Mouse (Mus musculus) heart, embryonic 12.5 days (tissue): ENCODE results near the gene Hdhd5. TPM values are rescaled to one million over a fixed set of nuclear protein-coding genes. Genes with fewer than 3 reads are reported as not detected.
A peak's percentile ranks its signal among the peaks of the same experiment; 100 is the strongest.

Source experiments
- ATAC-seq: fragments of 200-750 bp; cut with Nextera tagmentation; 2 replicates; pipeline ENCODE4 v1.8.0; 2017; ENCODE audit warnings: moderate TSS enrichment, moderate library complexity; ENCODE audit not compliant: insufficient number of reproducible peaks, low FRiP score
- H3K27ac ChIP-seq: fragments of 300-500 bp; sonication (generic); 2 replicates; pipeline ENCODE4 v1.5.1; 2016; ENCODE audit warnings: mild to moderate bottlenecking, moderate library complexity; ENCODE audit not compliant: poor library complexity, severe bottlenecking
- H3K27me3 ChIP-seq: fragments of 300-500 bp; sonication (generic); replicated peaks from 2 replicates; pipeline ENCODE4 v1.6.1; 2016; ENCODE audit warnings: mild to moderate bottlenecking, moderate library complexity
- H3K36me3 ChIP-seq: fragments of 300-500 bp; sonication (generic); 2 replicates; pipeline ENCODE4 v1.6.1; 2016; ENCODE audit warnings: mild to moderate bottlenecking, moderate library complexity
- H3K4me1 ChIP-seq: fragments of 300-500 bp; sonication (generic); replicated peaks from 2 replicates; pipeline ENCODE4 v1.6.1; 2016; ENCODE audit warnings: mild to moderate bottlenecking
- H3K4me2 ChIP-seq: fragments of 300-500 bp; sonication (generic); 2 replicates; pipeline ENCODE4 v1.6.1; 2016; ENCODE audit warnings: mild to moderate bottlenecking, moderate library complexity
- H3K4me3 ChIP-seq: fragments of 300-500 bp; sonication (generic); 2 replicates; pipeline ENCODE4 v1.5.1; 2016; ENCODE audit warnings: mild to moderate bottlenecking
- H3K9ac ChIP-seq: fragments of 300-500 bp; sonication (generic); 2 replicates; pipeline ENCODE4 v1.6.1; 2016; ENCODE audit warnings: mild to moderate bottlenecking, moderate library complexity
- H3K9me3 ChIP-seq: fragments of 300-500 bp; sonication (generic); replicated peaks from 2 replicates; pipeline ENCODE4 v1.6.1; 2016; ENCODE audit warnings: mild to moderate bottlenecking, moderate library complexity
- WGBS: fragments of 180-500 bp; shearing (Covaris S2); methylation state at CpG from one replicate; pipeline ENCODE4 v1.1.7; 2016; 5-methylcytosine and 5-hydroxymethylcytosine counted together
- polyA plus RNA-seq: library from polyadenylated mRNA; unstranded; fragments of >200 nt; fragmentation: Nextera tagmentation; extraction: Ambion mirVana; gene quantifications from 2 replicates; pipeline ENCODE4 v1.2.1, GENCODE M21; 2016

Gene Hdhd5
- polyA plus RNA-seq, 1 experiment from 2014 or later: 16.0 TPM

GRCm38 (mm10) chr6:120555983-120556567 is 25.0 kb upstream of the Hdhd5 start:
- no peaks in the 10 kb centered on the region for H3K4me1 ChIP-seq
- H3K27ac ChIP-seq: no peak overlapping the region
- H3K36me3 ChIP-seq: no peaks in the 10 kb centered on the region
- 62% methylated on average over 6 of the region's 6 CpGs for WGBS
- ATAC-seq: no peak
- H3K27me3 ChIP-seq: no peaks in the 10 kb centered on the region; the same call in 1 of the 2 replicates
- no peak overlapping the region for H3K9ac ChIP-seq
- H3K4me2 ChIP-seq: no peak overlapping the region
- no peak overlapping the region for H3K4me3 ChIP-seq
- H3K9me3 ChIP-seq: no peaks in the 10 kb centered on the region

DNA sequence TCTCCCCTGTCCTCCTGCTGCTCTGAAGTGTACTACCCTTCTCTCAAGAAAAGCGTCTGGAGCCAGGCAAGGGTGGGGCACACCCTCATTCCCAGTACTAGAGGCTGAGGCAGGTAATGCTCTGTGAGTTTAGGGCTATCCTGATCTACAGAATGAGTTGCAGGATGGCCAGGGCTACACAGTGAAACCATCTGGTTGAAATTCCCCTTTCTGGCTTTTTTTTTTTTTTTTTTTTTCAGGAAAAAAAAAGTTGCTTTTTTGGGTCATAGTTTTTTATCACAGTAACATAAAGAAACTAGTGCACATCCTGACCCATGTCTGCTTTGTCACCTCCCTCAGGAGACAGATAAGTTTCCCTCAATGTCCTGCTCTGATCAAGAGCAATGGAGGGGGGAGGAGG is 24.0 kb upstream of the Hdhd5 start:
- Histone ChIP-seq H3K27me3 (no peaks in the 10 kb centered on the region; the same call in 1 of the 2 replicates), H3K27ac (no peak overlapping the region), H3K4me1 (peaks cover 9% of the 10 kb centered on the region), H3K9ac (no peak overlapping the region), H3K4me2 (no peak overlapping the region), H3K36me3 (no peaks in the 10 kb centered on the region), H3K4me3 (no peak overlapping the region), H3K9me3 (no peaks in the 10 kb centered on the region)
- no peak for ATAC-seq
- 54% methylated on average over 1 of the region's 1 CpGs for WGBS

GRCm38 (mm10) chr6:120550173-120550572 is 19.1 kb upstream of the Hdhd5 start:
- no peak overlapping the region for H3K9ac ChIP-seq
- no peak overlapping the region for H3K4me3 ChIP-seq
- no peak overlapping the region for H3K4me2 ChIP-seq
- H3K4me1 ChIP-seq: peaks cover 13% of the 10 kb centered on the region
- ATAC-seq: peak; percentile 59; the same call in 1 of the 2 replicates
- H3K27ac ChIP-seq: 0 out of 2 replicates have a peak overlapping the region, but pooled peaks have one; percentile 14
- 12% methylated on average over 2 of the region's 2 CpGs for WGBS
- H3K27me3 ChIP-seq: no peaks in the 10 kb centered on the region
- H3K36me3 ChIP-seq: no peaks in the 10 kb centered on the region
- H3K9me3 ChIP-seq: no peaks in the 10 kb centered on the region

DNA sequence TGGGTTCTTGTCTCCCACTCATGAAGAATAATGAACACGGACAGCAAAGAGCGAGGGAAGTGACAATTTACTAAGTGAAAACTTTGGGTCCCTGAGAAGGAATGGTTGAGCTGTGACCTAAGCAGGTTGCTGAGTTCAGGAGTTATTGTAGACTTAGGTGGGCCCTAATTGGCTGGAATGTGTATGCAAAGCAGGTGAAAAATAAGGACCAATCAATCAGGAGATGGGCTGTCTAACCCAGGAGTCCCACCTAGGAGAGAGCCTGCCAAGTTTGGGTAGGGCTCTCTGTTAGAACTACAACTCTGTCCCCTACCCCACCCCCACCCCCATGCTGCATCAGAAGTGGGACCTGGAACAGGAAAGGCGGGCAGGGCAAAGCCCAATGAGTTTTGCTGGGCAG is 17.5 kb upstream of the Hdhd5 start:
- H3K27ac ChIP-seq: no peak overlapping the region
- no peak overlapping the region for H3K4me2 ChIP-seq
- no peak overlapping the region for H3K4me3 ChIP-seq
- WGBS: 89% methylated on average over 3 of the region's 3 CpGs
- H3K4me1 ChIP-seq: peaks cover 13% of the 10 kb centered on the region
- H3K27me3 ChIP-seq: no peaks in the 10 kb centered on the region
- no peak for ATAC-seq
- H3K36me3 ChIP-seq: no peaks in the 10 kb centered on the region
- H3K9ac ChIP-seq: no peak overlapping the region
- no peaks in the 10 kb centered on the region for H3K9me3 ChIP-seq

- H3K4me1 ChIP-seq: peaks cover 13% of the 10 kb centered on the region
- peaks cover 3% of the 10 kb centered on the region; the same call in 1 of the 2 replicates for H3K9me3 ChIP-seq
- no peaks in the 10 kb centered on the region for H3K36me3 ChIP-seq
- no peak for ATAC-seq
- H3K9ac ChIP-seq: no peak overlapping the region
- no peak overlapping the region for H3K4me3 ChIP-seq
- WGBS: 76% methylated on average over 4 of the region's 4 CpGs
- no peak overlapping the region for H3K27ac ChIP-seq
- no peak overlapping the region for H3K4me2 ChIP-seq
- H3K27me3 ChIP-seq: no peaks in the 10 kb centered on the region
These were observed 15.9 kb upstream of the Hdhd5 start for GRCm38 (mm10) chr6:120546973-120547372.

DNA sequence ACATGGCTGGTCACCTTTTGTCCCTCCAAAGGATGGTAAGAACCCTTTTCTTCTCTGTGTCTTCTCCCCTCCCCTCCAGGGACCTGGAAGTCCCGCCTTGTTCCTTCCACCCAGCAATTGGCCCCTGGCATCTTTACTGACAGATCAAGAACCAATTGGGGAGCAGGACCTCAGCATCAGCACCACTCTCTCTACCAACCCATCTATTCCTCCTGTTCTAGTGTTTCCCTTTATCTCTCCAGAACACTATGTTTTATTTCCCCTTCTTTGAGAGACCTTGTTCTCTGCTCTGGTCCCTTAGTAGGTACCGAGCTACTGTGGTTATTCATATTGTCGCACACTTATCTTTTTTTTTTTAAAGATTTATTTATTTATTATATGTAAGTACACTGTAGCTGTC is 15.2 kb upstream of the Hdhd5 start:
- no peak for ATAC-seq

DNA sequence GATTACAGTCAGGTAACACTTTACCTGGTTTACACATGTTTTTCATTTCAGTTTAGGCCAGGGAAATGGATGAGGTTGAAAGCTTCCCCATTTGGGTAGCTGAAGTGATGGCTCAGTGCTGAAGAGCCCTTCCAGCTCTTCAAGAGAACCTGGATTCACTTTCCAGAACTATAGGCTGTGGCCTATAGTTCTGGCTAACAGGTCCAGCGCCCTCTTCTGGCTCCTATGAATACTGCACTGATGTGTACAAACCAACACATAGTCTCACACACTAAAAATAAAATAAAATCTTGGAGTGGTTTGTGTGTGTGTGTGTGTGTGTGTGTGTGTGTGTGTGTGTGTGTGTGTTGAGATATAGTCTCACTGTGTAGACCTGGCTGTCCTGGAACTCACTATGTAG is 10.9 kb upstream of the Hdhd5 start:
- WGBS: 15% methylated on average over 1 of the region's 1 CpGs

More for the DNA sequence above, 15.2 kb upstream of the Hdhd5 start:
- Histone ChIP-seq H3K4me1 (peaks cover 13% of the 10 kb centered on the region), H3K9ac (no peak overlapping the region), H3K4me2 (no peak overlapping the region), H3K36me3 (no peaks in the 10 kb centered on the region), H3K27ac (no peak overlapping the region), H3K9me3 (peaks cover 3% of the 10 kb centered on the region; the same call in 1 of the 2 replicates), H3K4me3 (no peak overlapping the region), H3K27me3 (no peaks in the 10 kb centered on the region)
- 79% methylated on average over 3 of the region's 3 CpGs for WGBS

GRCm38 (mm10) chr6:120541386-120541785 is 10.3 kb upstream of the Hdhd5 start:
- H3K36me3 ChIP-seq: no peaks in the 10 kb centered on the region
- no peak overlapping the region for H3K27ac ChIP-seq
- ATAC-seq: no peak
- H3K4me2 ChIP-seq: no peak overlapping the region
- WGBS: 52% methylated on average over 2 of the region's 2 CpGs
- no peaks in the 10 kb centered on the region for H3K27me3 ChIP-seq
- peaks cover 3% of the 10 kb centered on the region; the same call in 1 of the 2 replicates for H3K9me3 ChIP-seq
- no peak overlapping the region for H3K4me3 ChIP-seq
- H3K9ac ChIP-seq: no peak overlapping the region
- H3K4me1 ChIP-seq: peaks cover 11% of the 10 kb centered on the region

More for the DNA sequence above, 10.9 kb upstream of the Hdhd5 start:
- ATAC-seq: no peak
- Histone ChIP-seq H3K36me3 (no peaks in the 10 kb centered on the region), H3K27ac (no peak overlapping the region), H3K4me1 (peaks cover 11% of the 10 kb centered on the region), H3K4me3 (no peak overlapping the region), H3K9me3 (peaks cover 3% of the 10 kb centered on the region; the same call in 1 of the 2 replicates), H3K4me2 (no peak overlapping the region), H3K9ac (no peak overlapping the region), H3K27me3 (no peaks in the 10 kb centered on the region)

GRCm38 (mm10) chr6:120539781-120540231 is 8.7 kb upstream of the Hdhd5 start:
- peak; percentile 6; the same call in 1 of the 2 replicates for ATAC-seq
- 36% methylated on average over 10 of the region's 10 CpGs for WGBS
- H3K4me2 ChIP-seq: peak overlapping the region; percentile 68; the same call in 1 of the 2 replicates
- no peak overlapping the region for H3K9ac ChIP-seq
- peaks cover 3% of the 10 kb centered on the region; the same call in 1 of the 2 replicates for H3K9me3 ChIP-seq
- H3K27ac ChIP-seq: peak overlapping the region; percentile 30
- H3K4me3 ChIP-seq: no peak overlapping the region
- H3K27me3 ChIP-seq: no peaks in the 10 kb centered on the region
- peaks cover 11% of the 10 kb centered on the region for H3K4me1 ChIP-seq
- no peaks in the 10 kb centered on the region for H3K36me3 ChIP-seq

DNA sequence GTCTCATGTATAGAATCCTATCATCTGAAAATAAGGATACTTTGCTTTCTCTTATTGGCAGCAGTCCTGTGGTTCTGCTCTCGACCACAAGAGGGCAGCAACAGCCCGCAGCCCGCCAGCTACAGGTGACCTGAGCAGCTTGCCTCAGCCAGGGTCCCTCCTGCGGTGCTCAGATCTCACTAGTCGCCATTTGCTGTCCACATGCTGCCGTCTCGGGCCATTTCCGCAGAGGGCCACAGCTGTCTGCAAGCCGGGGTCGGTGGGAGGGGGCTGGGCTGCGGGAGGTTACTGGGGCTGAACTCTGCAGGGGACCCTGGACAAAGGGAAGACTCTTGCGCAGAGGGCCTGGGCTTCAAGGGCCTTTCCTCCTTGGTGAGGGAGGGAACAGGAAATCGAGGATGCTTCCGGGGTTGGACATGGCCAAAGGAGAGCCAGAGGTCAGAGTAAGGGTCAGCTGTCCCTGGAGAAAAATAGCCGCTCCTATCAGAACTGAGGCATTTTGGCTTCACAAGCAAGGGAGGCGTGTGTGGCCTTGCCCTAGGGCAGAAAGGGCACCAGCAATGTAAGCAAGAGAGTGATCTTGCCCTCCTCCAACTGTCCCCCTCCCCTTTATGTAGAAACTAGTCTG is 8.1 kb upstream of the Hdhd5 start:
- 5% methylated on average over 16 of the region's 16 CpGs for WGBS
- Histone ChIP-seq H3K4me2 (peak overlapping the region; percentile 68), H3K27ac (peak overlapping the region; percentile 30), H3K27me3 (no peaks in the 10 kb centered on the region), H3K4me1 (peaks cover 11% of the 10 kb centered on the region), H3K4me3 (peak overlapping the region; percentile 30), H3K9me3 (peaks cover 3% of the 10 kb centered on the region; the same call in 1 of the 2 replicates), H3K36me3 (no peaks in the 10 kb centered on the region), H3K9ac (peak overlapping the region; percentile 34; the same call in 1 of the 2 replicates)
- peak; percentile 80 for ATAC-seq

DNA sequence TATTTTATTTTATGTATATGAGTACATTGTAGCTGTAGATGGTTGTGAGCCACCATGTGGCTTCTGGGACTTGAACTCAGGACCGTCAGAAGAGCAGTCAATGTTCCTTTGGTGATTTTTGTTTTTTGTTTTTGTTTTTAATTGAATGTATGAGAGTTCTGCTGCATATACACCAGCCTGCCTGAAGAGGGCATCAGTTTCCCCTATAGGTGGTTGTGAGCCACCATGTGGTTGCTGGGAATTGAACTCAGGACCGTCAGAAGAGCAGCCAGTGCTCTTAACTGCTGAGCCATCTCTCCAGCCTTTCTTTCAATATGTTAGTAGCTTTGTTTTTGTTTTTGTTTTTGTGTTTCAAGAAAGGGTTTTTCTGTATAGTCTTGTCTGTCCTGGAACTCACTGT is 5.2 kb upstream of the Hdhd5 start:
- no peak overlapping the region for H3K27ac ChIP-seq
- peaks cover 18% of the 10 kb centered on the region for H3K4me1 ChIP-seq
- H3K4me3 ChIP-seq: no peak overlapping the region
- no peaks in the 10 kb centered on the region for H3K27me3 ChIP-seq
- ATAC-seq: no peak
- H3K36me3 ChIP-seq: no peaks in the 10 kb centered on the region
- no peak overlapping the region for H3K4me2 ChIP-seq
- no peak overlapping the region for H3K9ac ChIP-seq
- no peaks in the 10 kb centered on the region for H3K9me3 ChIP-seq
- WGBS: 79% methylated on average over 2 of the region's 2 CpGs
